Mouse (Mus musculus): Measurements from ENCODE around the gene Gm27027.

Gene Gm27027

GRCm38 (mm10) chr2:93928866-93929265 lies 67.3 kb downstream of the Gm27027 start:
- no peak for DNase-seq (ENCODE audit: low spot score in 2 of 2)

- no peak for DNase-seq (ENCODE audit: low spot score in 2 of 2)
Measured at GRCm38 (mm10) chr2:93927701-93928437, 68.3 kb downstream of the Gm27027 start.

- no peak for DNase-seq (ENCODE audit: low spot score in 2 of 2)
Measured at GRCm38 (mm10) chr2:93926141-93926540, 70.0 kb downstream of the Gm27027 start.

- DNase-seq (ENCODE audit: low spot score in 2 of 2): no peak
Measured at GRCm38 (mm10) chr2:93919093-93919492, 77.1 kb downstream of the Gm27027 start.

GRCm38 (mm10) chr2:93913552-93913951 lies 82.6 kb downstream of the Gm27027 start:
- no peak for DNase-seq (ENCODE audit: low spot score in 2 of 2)

GRCm38 (mm10) chr2:93911942-93912341 lies 84.2 kb downstream of the Gm27027 start:
- DNase-seq (ENCODE audit: low spot score in 2 of 2): no peak

GRCm38 (mm10) chr2:93909716-93910115 lies 86.4 kb downstream of the Gm27027 start:
- DNase-seq (ENCODE audit: low spot score in 2 of 2): no peak

- DNase-seq (ENCODE audit: low spot score in 2 of 2): no peak
Measured at GRCm38 (mm10) chr2:93907519-93908294, 88.4 kb downstream of the Gm27027 start.
